Mouse (Mus musculus) erythroblast, adult 5-6 weeks (primary cell): Measurements from ENCODE around the gene Mrpl10. TPM values are rescaled to one million over a fixed set of nuclear protein-coding genes. Genes with fewer than 3 reads are reported as not detected.

Experiments used
- ATAC-seq: replicated peaks from 2 replicates; pipeline ENCODE4 v1.8.0; 2016; ENCODE audit warnings: moderate number of reproducible peaks, mild to moderate bottlenecking, moderate TSS enrichment, inconsistent platforms; ENCODE audit not compliant: poor library complexity, low FRiP score, severe bottlenecking
- total RNA-seq, 2 experiments: library from RNA; stranded (forward) in 1 of 2; stranded (reverse) in 1 of 2; fragments of 150-400 nt in 1 of 2; fragments of 200-764, 138-1000 nt in 1 of 2; gene quantifications; 2 replicates each; pipeline versions ENCODE4 v1.2.3 to v1.2.4; 2015 to 2017; ENCODE audit warnings: low replicate concordance in 2 of 2

Gene Mrpl10
- total RNA-seq, 2 experiments from 2014 or later: 6.2 to 8.8 TPM

- ATAC-seq: peak; percentile 78
Observed at GRCm38 (mm10) chr11:97025721-97026344, 15.5 kb upstream of the Mrpl10 start.

- ATAC-seq: peak; percentile 85
Observed at GRCm38 (mm10) chr11:97029686-97030417, 11.5 kb upstream of the Mrpl10 start, which contains the start of gene Scrn2. Gene Scrn2 (plus strand): TSS chr11:97029938.

GRCm38 (mm10) chr11:97030426-97030825, 10.9 kb upstream of the Mrpl10 start:
- ATAC-seq: no peak

GRCm38 (mm10) chr11:97031977-97032376, 9.4 kb upstream of the Mrpl10 start:
- ATAC-seq: no peak

GRCm38 (mm10) chr11:97032499-97032898, 8.9 kb upstream of the Mrpl10 start:
- no peak for ATAC-seq

GRCm38 (mm10) chr11:97033781-97034180, 7.6 kb upstream of the Mrpl10 start:
- ATAC-seq: no peak

GRCm38 (mm10) chr11:97036141-97036540, 5.2 kb upstream of the Mrpl10 start:
- no peak for ATAC-seq

GRCm38 (mm10) chr11:97038881-97039280, 2.5 kb upstream of the Mrpl10 start:
- ATAC-seq: no peak

- ATAC-seq: peak; percentile 34
Observed at GRCm38 (mm10) chr11:97040301-97041021, 899 bp upstream of the Mrpl10 start.

- ATAC-seq: no peak
Observed at GRCm38 (mm10) chr11:97044902-97045301, 3.5 kb downstream of the Mrpl10 start.

GRCm38 (mm10) chr11:97045861-97046260, 4.5 kb downstream of the Mrpl10 start:
- ATAC-seq: no peak

GRCm38 (mm10) chr11:97048090-97048650, 6.8 kb downstream of the Mrpl10 start:
- ATAC-seq: no peak

GRCm38 (mm10) chr11:97049492-97050085, 8.2 kb downstream of the Mrpl10 start:
- no peak for ATAC-seq

- ATAC-seq: no peak
Observed at GRCm38 (mm10) chr11:97050216-97050943, 9.0 kb downstream of the Mrpl10 start, which contains the start of gene Osbpl7. Gene Osbpl7 (plus strand): TSS chr11:97050628.

GRCm38 (mm10) chr11:97050944-97051586, 9.7 kb downstream of the Mrpl10 start:
- ATAC-seq: 0 out of 2 replicates have a peak, but pooled peaks have one; percentile 16

- ATAC-seq: peak; percentile 82
Observed at GRCm38 (mm10) chr11:97052219-97052646, 10.9 kb downstream of the Mrpl10 start.

GRCm38 (mm10) chr11:97063274-97063920, 22.0 kb downstream of the Mrpl10 start:
- no peak for ATAC-seq

- ATAC-seq: no peak
Observed at GRCm38 (mm10) chr11:97063921-97064295, 22.5 kb downstream of the Mrpl10 start.
